Mouse (Mus musculus): ENCODE data around the gene Myo6. TPM values are rescaled to one million over a fixed set of nuclear protein-coding genes. Genes with fewer than 3 reads are reported as not detected.

Myo6 gene
- polyA plus RNA-seq (2015; fragmentation: Nextera tagmentation; extraction: Ambion mirVana), result 36.9 and 44.0 TPM in 2 replicates

GRCm38 (mm10) chr9:80164611-80165474 lies at the start of gene Myo6:
Gene Myo6, plus strand, starts transcription at chr9:80165031.
- peak within 1 kb of the TSS; percentile 93 for H3K27ac ChIP-seq
- peak; percentile 97 for ATAC-seq (ENCODE audit: insufficient read depth, low FRiP score, low read depth)
- H3K4me1 ChIP-seq, result peaks cover 3% of the 10 kb centered on the region; the same call in 1 of the 2 replicates
- H3K4me3 ChIP-seq (replicated peaks), result peak within 1 kb of the TSS; percentile 90
- H3K9me3 ChIP-seq, result no peaks in the 10 kb centered on the region
- H3K36me3 ChIP-seq, result no peaks in the 10 kb centered on the region
- peak within 1 kb of the TSS; percentile 73 for H3K4me2 ChIP-seq
- H3K27me3 ChIP-seq (replicated peaks), result no peaks in the 10 kb centered on the region
- H3K9ac ChIP-seq, result peak within 1 kb of the TSS; percentile 70
- WGBS, result under 1% methylated on average over 69 of the region's 69 CpGs

- H3K27ac ChIP-seq, result no peak overlapping the region
- H3K4me1 ChIP-seq, result no peaks in the 10 kb centered on the region
- H3K36me3 ChIP-seq, result peaks cover 16% of the 10 kb centered on the region; the same call in 1 of the 2 replicates
- no peaks in the 10 kb centered on the region for H3K27me3 ChIP-seq (replicated peaks)
- 78% methylated on average over 10 of the region's 10 CpGs for WGBS
- H3K4me3 ChIP-seq (replicated peaks), result no peak overlapping the region
- ATAC-seq (ENCODE audit: insufficient read depth, low FRiP score, low read depth), result no peak
- no peak overlapping the region for H3K4me2 ChIP-seq
- no peaks in the 10 kb centered on the region for H3K9me3 ChIP-seq
- no peak overlapping the region for H3K9ac ChIP-seq
Observed at GRCm38 (mm10) chr9:80145992-80146587, 18.7 kb upstream of the Myo6 start.

- no peak overlapping the region for H3K4me2 ChIP-seq
- no peak for ATAC-seq (ENCODE audit: insufficient read depth, low FRiP score, low read depth)
- no peaks in the 10 kb centered on the region for H3K4me1 ChIP-seq
- H3K36me3 ChIP-seq, result peaks cover 9% of the 10 kb centered on the region; the same call in 1 of the 2 replicates
- no peaks in the 10 kb centered on the region for H3K27me3 ChIP-seq (replicated peaks)
- H3K27ac ChIP-seq, result no peak overlapping the region
- no peak overlapping the region for H3K4me3 ChIP-seq (replicated peaks)
- WGBS, result 88% methylated on average over 5 of the region's 5 CpGs
- H3K9me3 ChIP-seq, result no peaks in the 10 kb centered on the region
- no peak overlapping the region for H3K9ac ChIP-seq
Observed at GRCm38 (mm10) chr9:80149594-80149993, 15.2 kb upstream of the Myo6 start.

- WGBS, result 72% methylated on average over 5 of the region's 5 CpGs
Observed at GRCm38 (mm10) chr9:80155277-80155676, 9.6 kb upstream of the Myo6 start.

GRCm38 (mm10) chr9:80156780-80157179 lies 8.1 kb upstream of the Myo6 start:
- Histone ChIP-seq H3K9ac (no peak overlapping the region), H3K4me3 (replicated peaks) (no peak overlapping the region), H3K36me3 (0 out of 2 replicates have a peak, but pooled peaks cover 6% of the 10 kb centered on the region), H3K9me3 (no peaks in the 10 kb centered on the region), H3K27me3 (replicated peaks) (no peaks in the 10 kb centered on the region), H3K4me2 (no peak overlapping the region), H3K27ac (no peak overlapping the region), H3K4me1 (0 out of 2 replicates have a peak, but pooled peaks cover 3% of the 10 kb centered on the region)
- WGBS, result 67% methylated on average over 5 of the region's 5 CpGs
- no peak for ATAC-seq (ENCODE audit: insufficient read depth, low FRiP score, low read depth)

More at GRCm38 (mm10) chr9:80155277-80155676, 9.6 kb upstream of the Myo6 start:
- Histone ChIP-seq H3K9ac (no peak overlapping the region), H3K27ac (no peak overlapping the region), H3K9me3 (no peaks in the 10 kb centered on the region), H3K4me2 (no peak overlapping the region), H3K4me1 (0 out of 2 replicates have a peak, but pooled peaks cover 3% of the 10 kb centered on the region), H3K36me3 (0 out of 2 replicates have a peak, but pooled peaks cover 6% of the 10 kb centered on the region), H3K27me3 (replicated peaks) (no peaks in the 10 kb centered on the region), H3K4me3 (replicated peaks) (no peak overlapping the region)
- no peak for ATAC-seq (ENCODE audit: insufficient read depth, low FRiP score, low read depth)

- no peak overlapping the region for H3K4me3 ChIP-seq (replicated peaks)
- H3K9ac ChIP-seq, result no peak overlapping the region
- no peaks in the 10 kb centered on the region for H3K9me3 ChIP-seq
- peak overlapping the region; percentile 65; the same call in 1 of the 2 replicates for H3K27ac ChIP-seq
- no peak for ATAC-seq (ENCODE audit: insufficient read depth, low FRiP score, low read depth)
- no peak overlapping the region for H3K4me2 ChIP-seq
- H3K36me3 ChIP-seq, result 0 out of 2 replicates have a peak, but pooled peaks cover 2% of the 10 kb centered on the region
- H3K27me3 ChIP-seq (replicated peaks), result no peaks in the 10 kb centered on the region
- 79% methylated on average over 12 of the region's 12 CpGs for WGBS
- 0 out of 2 replicates have a peak, but pooled peaks cover 3% of the 10 kb centered on the region for H3K4me1 ChIP-seq
Observed at GRCm38 (mm10) chr9:80157840-80158465, 6.9 kb upstream of the Myo6 start.

GRCm38 (mm10) chr9:80158937-80159336 lies 5.9 kb upstream of the Myo6 start:
- Histone ChIP-seq H3K9ac (no peak overlapping the region), H3K4me1 (0 out of 2 replicates have a peak, but pooled peaks cover 3% of the 10 kb centered on the region), H3K27me3 (replicated peaks) (no peaks in the 10 kb centered on the region), H3K27ac (no peak overlapping the region), H3K36me3 (no peaks in the 10 kb centered on the region), H3K9me3 (no peaks in the 10 kb centered on the region), H3K4me3 (replicated peaks) (no peak overlapping the region), H3K4me2 (no peak overlapping the region)
- ATAC-seq (ENCODE audit: insufficient read depth, low FRiP score, low read depth), result no peak
- 81% methylated on average over 5 of the region's 5 CpGs for WGBS

GRCm38 (mm10) chr9:80161451-80161850 lies 3.4 kb upstream of the Myo6 start:
- Histone ChIP-seq H3K9ac (no peak overlapping the region), H3K27me3 (replicated peaks) (no peaks in the 10 kb centered on the region), H3K4me1 (0 out of 2 replicates have a peak, but pooled peaks cover 3% of the 10 kb centered on the region), H3K4me3 (replicated peaks) (no peak overlapping the region), H3K4me2 (no peak overlapping the region), H3K36me3 (no peaks in the 10 kb centered on the region), H3K9me3 (no peaks in the 10 kb centered on the region), H3K27ac (no peak overlapping the region)
- 81% methylated on average over 4 of the region's 4 CpGs for WGBS
- no peak for ATAC-seq (ENCODE audit: insufficient read depth, low FRiP score, low read depth)

- WGBS, result 79% methylated on average over 4 of the region's 4 CpGs
- H3K27ac ChIP-seq, result no peak overlapping the region
- ATAC-seq (ENCODE audit: insufficient read depth, low FRiP score, low read depth), result no peak
- no peaks in the 10 kb centered on the region for H3K9me3 ChIP-seq
- no peak overlapping the region for H3K4me3 ChIP-seq (replicated peaks)
- H3K4me1 ChIP-seq, result peaks cover 6% of the 10 kb centered on the region; the same call in 1 of the 2 replicates
- no peak overlapping the region for H3K9ac ChIP-seq
- no peaks in the 10 kb centered on the region for H3K36me3 ChIP-seq
- H3K4me2 ChIP-seq, result no peak overlapping the region
- no peaks in the 10 kb centered on the region for H3K27me3 ChIP-seq (replicated peaks)
Observed at GRCm38 (mm10) chr9:80163126-80163723, 1.6 kb upstream of the Myo6 start.

GRCm38 (mm10) chr9:80164191-80164590 lies 640 bp upstream of the Myo6 start:
- no peaks in the 10 kb centered on the region for H3K27me3 ChIP-seq (replicated peaks)
- peak overlapping the region; percentile 73 for H3K4me2 ChIP-seq
- peak; percentile 8 for ATAC-seq (ENCODE audit: insufficient read depth, low FRiP score, low read depth)
- H3K4me3 ChIP-seq (replicated peaks), result peak overlapping the region; percentile 90
- no peaks in the 10 kb centered on the region for H3K36me3 ChIP-seq
- no peaks in the 10 kb centered on the region for H3K9me3 ChIP-seq
- 2% methylated on average over 13 of the region's 13 CpGs for WGBS
- peaks cover 3% of the 10 kb centered on the region; the same call in 1 of the 2 replicates for H3K4me1 ChIP-seq
- H3K27ac ChIP-seq, result peak overlapping the region; percentile 65; the same call in 1 of the 2 replicates
- H3K9ac ChIP-seq, result no peak overlapping the region

GRCm38 (mm10) chr9:80165690-80166089 lies 859 bp downstream of the Myo6 start:
- H3K4me1 ChIP-seq, result peaks cover 3% of the 10 kb centered on the region; the same call in 1 of the 2 replicates
- WGBS, result 18% methylated on average over 9 of the region's 9 CpGs

More at GRCm38 (mm10) chr9:80165690-80166089, 859 bp downstream of the Myo6 start:
- Histone ChIP-seq H3K27me3 (replicated peaks) (no peaks in the 10 kb centered on the region), H3K4me2 (peak overlapping the region; percentile 73), H3K9me3 (no peaks in the 10 kb centered on the region), H3K27ac (peak overlapping the region; percentile 71), H3K4me3 (replicated peaks) (peak overlapping the region; percentile 90), H3K36me3 (no peaks in the 10 kb centered on the region), H3K9ac (no peak overlapping the region)
- no peak for ATAC-seq (ENCODE audit: insufficient read depth, low FRiP score, low read depth)

All from stomach, embryonic 15.5 days (tissue).